Mouse (Mus musculus) stomach, postnatal 0 days (tissue): ENCODE data around the gene Aldh1l1.

Source experiments
- CTCF ChIP-seq: IDR thresholded peaks from 2 replicates; pipeline ENCODE4 v1.5.1; 2016; ENCODE audit warnings: antibody characterized with exemption, low read depth, mild to moderate bottlenecking, moderate library complexity
- EP300 ChIP-seq: optimal IDR thresholded peaks from 2 replicates; pipeline ENCODE3; 2016; ENCODE audit warnings: antibody characterized with exemption

DNA sequence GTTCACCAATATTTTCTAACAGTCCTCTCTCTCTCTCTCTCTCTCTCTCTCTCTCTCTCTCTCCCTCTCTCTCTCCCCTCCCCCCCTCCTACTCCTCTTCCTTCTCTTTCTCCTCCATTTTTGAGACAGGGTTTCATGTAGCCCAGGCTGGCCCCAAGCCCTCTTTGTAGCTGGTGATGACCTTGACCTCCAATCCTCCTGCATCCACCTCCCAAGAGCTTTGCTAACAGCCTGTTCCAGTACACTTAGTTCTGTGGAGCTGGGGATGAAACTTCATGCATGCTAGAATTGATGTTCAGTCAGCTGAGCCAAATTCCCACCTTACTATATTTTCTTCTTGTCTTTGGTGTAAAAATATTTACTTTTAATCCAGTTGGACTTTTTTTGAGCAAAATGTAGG, 67.0 kb downstream of the Aldh1l1 start:
- TF ChIP-seq EP300 (no peak), CTCF (no peak)
